Comparison of ENCODE assay signal across 12 mouse cellular contexts in the genomic region with DNA sequence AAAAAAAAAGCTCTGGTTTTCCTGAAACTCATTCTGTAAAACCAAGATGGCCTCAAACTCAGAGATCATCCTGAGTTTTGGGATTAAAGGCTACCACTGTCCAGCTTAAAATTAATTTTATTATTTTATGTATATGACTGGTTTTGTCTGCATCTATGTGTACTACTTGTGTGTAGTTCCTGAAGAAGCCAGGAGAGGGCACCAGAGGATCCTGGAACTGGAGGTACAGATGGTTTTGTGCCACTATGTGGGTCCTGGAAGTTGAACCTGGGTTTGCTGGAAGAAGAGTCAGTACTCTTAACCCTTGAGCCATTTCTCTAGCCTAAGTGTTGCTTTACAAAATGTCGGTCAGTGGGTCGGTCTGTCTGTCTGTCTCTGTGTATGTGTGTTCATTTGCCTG. TPM values are rescaled to one million over a fixed set of nuclear protein-coding genes. Genes with fewer than 3 reads are reported as not detected.
A peak's percentile ranks its signal among the peaks of the same experiment; 100 is the strongest.
DNase-seq lines count a peak whose midpoint lies in the region; ATAC-seq and TF ChIP-seq lines count a peak whose summit lies in the region.
"Had no signal": no experiment of that assay in that cellular context is flagged by ENCODE, and none has a peak within 500 bp of the region (broad histone marks: within the 10 kb centered on the region; RNA-seq: fewer than 3 reads in every experiment).

No protein-coding gene starts in this region.

- H3K4me3 ChIP-seq in kidney, postnatal 0 days (replicated peaks; ENCODE audit: low read depth, low read length): no peak overlapping the region
- H3K4me3 ChIP-seq in kidney, embryonic 15.5 days (replicated peaks): no peak overlapping the region
- no peak overlapping the region for H3K4me3 ChIP-seq in ES-Bruce4 (ENCODE audit: low read depth, low read length)
- H3K4me3 ChIP-seq: limb, embryonic 12.5 days had no signal

- peak; percentile 47 for TF ChIP-seq CTCF in kidney, postnatal 0 days (IDR thresholded peaks at IDR 0.05; ENCODE audit: low read depth)
- TF ChIP-seq CTCF in ES-Bruce4 (IDR thresholded peaks at IDR 0.05; ENCODE audit: low read depth, low read length): peak; percentile 29

- intact Hi-C loops in left cerebral cortex, postnatal 36 days (cut with DNase I): no loop called here

- no peak for DNase-seq in kidney, postnatal 0 days (ENCODE audit: low spot score)
- peak; percentile 62 for DNase-seq in 416B (ENCODE audit: low read depth)
- peak; percentile 40 for DNase-seq in forelimb bud, embryonic 11.5 days (ENCODE audit: low read depth, low spot score)
- no peak for DNase-seq in left cerebral cortex, postnatal 36 days (ENCODE audit: low spot score in 2 of 2)
- DNase-seq: adrenal gland, adult 2 months; heart, adult 18-20 months; kidney, adult 11 months had no signal

- H3K27ac ChIP-seq in kidney, postnatal 0 days: no peak overlapping the region
- no peak overlapping the region for H3K27ac ChIP-seq in kidney, embryonic 15.5 days
- H3K27ac ChIP-seq in ES-Bruce4 (ENCODE audit: insufficient read depth, low read length): no peak overlapping the region
- H3K27ac ChIP-seq: limb, embryonic 12.5 days had no signal

- no peak for TF ChIP-seq POLR2A in ES-Bruce4 (IDR thresholded peaks at IDR 0.05; ENCODE audit: insufficient read depth, low read length)

- no peak for TF ChIP-seq EP300 in ES-Bruce4 (IDR thresholded peaks at IDR 0.05; ENCODE audit: insufficient read depth, low read depth, low read length)

- no peak for ATAC-seq in kidney, postnatal 0 days (replicated peaks; ENCODE audit: low FRiP score, low read depth)
- no peak for ATAC-seq in kidney, embryonic 15.5 days (replicated peaks; ENCODE audit: low FRiP score)
- ATAC-seq in megakaryocyte-erythroid progenitor cell, adult 5-6 weeks (replicated peaks; ENCODE audit: low FRiP score, low TSS enrichment, poor library complexity, severe bottlenecking): no peak
- ATAC-seq: midbrain, embryonic 16.5 days had no signal

- 94% methylated on average over 2 of the region's 2 CpGs for WGBS in kidney, postnatal 0 days
- WGBS in kidney, embryonic 15.5 days: 96% methylated on average over 2 of the region's 2 CpGs

- H3K36me3 ChIP-seq in kidney, postnatal 0 days (ENCODE audit: insufficient read depth, low read length): no peaks in the 10 kb centered on the region
- H3K36me3 ChIP-seq in kidney, embryonic 15.5 days: no peaks in the 10 kb centered on the region
- H3K36me3 ChIP-seq in ES-Bruce4 (ENCODE audit: control insufficient read depth, insufficient read depth, low read length, poor library complexity, severe bottlenecking): no peaks in the 10 kb centered on the region
- H3K36me3 ChIP-seq: limb, embryonic 12.5 days had no signal

- no peak overlapping the region for H3K9ac ChIP-seq in kidney, postnatal 0 days (ENCODE audit: low read depth, low read length)
- no peak overlapping the region for H3K9ac ChIP-seq in kidney, embryonic 15.5 days
- H3K9ac ChIP-seq in ES-Bruce4 (ENCODE audit: low read depth, poor library complexity, severe bottlenecking): no peak overlapping the region
- H3K9ac ChIP-seq: limb, embryonic 12.5 days had no signal

- H3K9me3 ChIP-seq in kidney, postnatal 0 days (replicated peaks; ENCODE audit: low read length): no peaks in the 10 kb centered on the region
- no peaks in the 10 kb centered on the region for H3K9me3 ChIP-seq in kidney, embryonic 15.5 days (replicated peaks)
- H3K9me3 ChIP-seq in ES-Bruce4 (replicated peaks; ENCODE audit: control insufficient read depth, insufficient read depth, low read length, poor library complexity, severe bottlenecking): no peaks in the 10 kb centered on the region

- no peaks in the 10 kb centered on the region for H3K27me3 ChIP-seq in kidney, postnatal 0 days (ENCODE audit: insufficient read depth, low read length)
- H3K27me3 ChIP-seq in kidney, embryonic 15.5 days: no peaks in the 10 kb centered on the region
- H3K27me3 ChIP-seq in ES-Bruce4 (ENCODE audit: control insufficient read depth, insufficient read depth, low read length, poor library complexity, severe bottlenecking): no peaks in the 10 kb centered on the region
- H3K27me3 ChIP-seq: limb, embryonic 12.5 days had no signal

- H3K4me1 ChIP-seq in kidney, postnatal 0 days (replicated peaks; ENCODE audit: insufficient read depth, low read length): no peaks in the 10 kb centered on the region; the same call in 1 of the 2 replicates
- 0 out of 2 replicates have a peak, but pooled peaks cover 2% of the 10 kb centered on the region for H3K4me1 ChIP-seq in kidney, embryonic 15.5 days
- H3K4me1 ChIP-seq in ES-Bruce4 (ENCODE audit: control insufficient read depth, insufficient read depth, low read length): no peaks in the 10 kb centered on the region

- H3K4me2 ChIP-seq in kidney, postnatal 0 days (ENCODE audit: low read length): no peak overlapping the region
- H3K4me2 ChIP-seq in kidney, embryonic 15.5 days: no peak overlapping the region
- H3K4me2 ChIP-seq: limb, embryonic 12.5 days had no signal

RNA-seq across cellular contexts. Expression of a gene that starts 16.0 kb away (rescaled TPM):
- 4.8 and 5.0 TPM in 2 replicates for polyA plus RNA-seq in kidney, postnatal 0 days (2015; fragmentation: Nextera tagmentation; extraction: Ambion mirVana)
- polyA plus RNA-seq in kidney, embryonic 15.5 days (2015; fragmentation: Nextera tagmentation; extraction: Ambion mirVana): 5.2 TPM in 2 replicates
- polyA plus RNA-seq in ES-Bruce4 (2011; ENCODE audit: insufficient read depth, insufficient read length, low read depth, missing spikeins): 0.46 TPM in 1 of 2 replicates, not detected in the other
- total RNA-seq in megakaryocyte-erythroid progenitor cell, adult 5-6 weeks (2014; fragmentation: Nextera tagmentation): not detected in 2 replicates
- not detected in 2 replicates for total RNA-seq in megakaryocyte-erythroid progenitor cell, adult 5-6 weeks (2017)
- total RNA-seq in left cerebral cortex, postnatal 36 days (2021): 1 to 10 TPM; 3.3 to 3.8 TPM

RNA-seq across cellular contexts. Expression of a gene that starts 26.5 kb away (rescaled TPM):
- polyA plus RNA-seq in kidney, postnatal 0 days (2015; fragmentation: Nextera tagmentation; extraction: Ambion mirVana): 7.8 and 8.1 TPM in 2 replicates
- polyA plus RNA-seq in kidney, embryonic 15.5 days (2015; fragmentation: Nextera tagmentation; extraction: Ambion mirVana): 9.1 and 12.2 TPM in 2 replicates
- polyA plus RNA-seq in ES-Bruce4 (2011; ENCODE audit: insufficient read depth, insufficient read length, low read depth, missing spikeins): 21.0 and 25.5 TPM in 2 replicates
- total RNA-seq in megakaryocyte-erythroid progenitor cell, adult 5-6 weeks (2014; fragmentation: Nextera tagmentation): not detected in 2 replicates
- total RNA-seq in megakaryocyte-erythroid progenitor cell, adult 5-6 weeks (2017): not detected in 2 replicates
- total RNA-seq in left cerebral cortex, postnatal 36 days (2021): 100 to 1,000 TPM; 128 to 134 TPM

RNA-seq across cellular contexts. Expression of a gene that starts 54.2 kb away (rescaled TPM):
- 4.0 and 4.2 TPM in 2 replicates for polyA plus RNA-seq in kidney, postnatal 0 days (2015; fragmentation: Nextera tagmentation; extraction: Ambion mirVana)
- 1.1 and 1.5 TPM in 2 replicates for polyA plus RNA-seq in kidney, embryonic 15.5 days (2015; fragmentation: Nextera tagmentation; extraction: Ambion mirVana)
- 0.96 and 1.4 TPM in 2 replicates for polyA plus RNA-seq in ES-Bruce4 (2011; ENCODE audit: insufficient read depth, insufficient read length, low read depth, missing spikeins)
- 0.64 and 0.70 TPM in 2 replicates for total RNA-seq in megakaryocyte-erythroid progenitor cell, adult 5-6 weeks (2014; fragmentation: Nextera tagmentation)
- total RNA-seq in megakaryocyte-erythroid progenitor cell, adult 5-6 weeks (2017): 0.28 and 2.2 TPM in 2 replicates
- under 1 TPM; 0.57 to 0.91 TPM for total RNA-seq in left cerebral cortex, postnatal 36 days (2021)

Comparison
In these comparisons a context has a peak if more than half of its experiments do, and no peak if none do; other contexts are left out.
1. DNase-seq: peak in 416B (single experiment) and forelimb bud, embryonic 11.5 days (single experiment); none in kidney, postnatal 0 days (single experiment) and left cerebral cortex, postnatal 36 days (0 of 2).